Mouse (Mus musculus): ENCODE data around the gene Zfp715. TPM values are rescaled to one million over a fixed set of nuclear protein-coding genes. Genes with fewer than 3 reads are reported as not detected.

Gene Zfp715
- polyA plus RNA-seq, 2 experiments, result 3.9 to 5.4 TPM

DNA sequence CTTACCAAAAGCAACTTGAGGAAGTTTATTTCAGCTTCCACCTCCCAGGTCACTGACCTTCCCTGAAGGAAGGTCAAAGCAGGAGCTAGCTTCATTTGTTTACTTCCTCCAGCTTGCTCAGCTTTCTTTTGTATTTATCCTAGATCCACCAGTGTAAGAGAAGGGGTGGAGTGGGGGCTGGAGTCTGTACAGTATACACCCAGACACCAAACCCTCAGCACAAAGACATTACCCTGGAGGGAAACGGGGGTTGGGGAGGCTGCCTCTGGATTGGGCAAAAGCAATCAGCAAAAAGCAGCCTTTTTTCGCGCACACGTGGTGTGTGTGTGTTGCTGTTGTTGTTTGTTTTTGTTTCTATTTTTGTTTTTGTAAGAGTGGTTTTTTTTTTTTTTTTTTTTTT, 33.1 kb upstream of the Zfp715 start:
- Histone ChIP-seq H3K27me3 (ENCODE audit: control insufficient read depth, insufficient read depth, low read length) (no peaks in the 10 kb centered on the region), H3K9me3 (ENCODE audit: control insufficient read depth, low read length) (no peaks in the 10 kb centered on the region), H3K36me3 (replicated peaks; ENCODE audit: control insufficient read depth, insufficient read depth, low read depth) (no peaks in the 10 kb centered on the region), H3K4me2 (ENCODE audit: low read depth) (no peak overlapping the region), H3K9ac (replicated peaks) (no peak overlapping the region), H3K4me1 (replicated peaks; ENCODE audit: control insufficient read depth in 2 of 2, insufficient read depth in 2 of 2, low read length in 1 of 2) (peaks cover 0 to 10% of the 10 kb centered on the region in 2 experiments; a peak in 2 of 4 replicates), H3K27ac (no peak overlapping the region), H3K4me3 (ENCODE audit: insufficient read depth in 1 of 2, low read depth in 2 of 2, low read length in 2 of 2) (no peak overlapping the region)
- 46% methylated on average over 4 of the region's 4 CpGs for WGBS (ENCODE audit: insufficient replicate concordance)
- ATAC-seq (ENCODE audit: insufficient read depth), result no peak
- TF ChIP-seq EP300 (IDR thresholded peaks at IDR 0.05; ENCODE audit: low read depth), result no peak
- no peak for TF ChIP-seq CTCF (IDR thresholded peaks at IDR 0.05; ENCODE audit: low read depth)
- DNase-seq (ENCODE audit: low read depth in 3 of 3, low spot score in 3 of 3), result no peak

- Histone ChIP-seq H3K4me3 (ENCODE audit: insufficient read depth in 1 of 2, low read depth in 2 of 2, low read length in 2 of 2) (no peak overlapping the region), H3K4me1 (replicated peaks; ENCODE audit: control insufficient read depth in 2 of 2, insufficient read depth in 2 of 2, low read length in 1 of 2) (peaks cover 0 to 4% of the 10 kb centered on the region in 2 experiments; a peak in 1 of 4 replicates), H3K27me3 (ENCODE audit: control insufficient read depth, insufficient read depth, low read length) (no peaks in the 10 kb centered on the region), H3K4me2 (ENCODE audit: low read depth) (no peak overlapping the region), H3K27ac (no peak overlapping the region), H3K9ac (replicated peaks) (no peak overlapping the region), H3K36me3 (replicated peaks; ENCODE audit: control insufficient read depth, insufficient read depth, low read depth) (no peaks in the 10 kb centered on the region), H3K9me3 (ENCODE audit: control insufficient read depth, low read length) (no peaks in the 10 kb centered on the region)
- WGBS (ENCODE audit: insufficient replicate concordance), result 56% methylated on average over 4 of the region's 4 CpGs
- DNase-seq (ENCODE audit: low read depth in 3 of 3, low spot score in 3 of 3) (no peak), ATAC-seq (ENCODE audit: insufficient read depth) (no peak)
- TF ChIP-seq CTCF (IDR thresholded peaks at IDR 0.05; ENCODE audit: low read depth) (no peak), EP300 (IDR thresholded peaks at IDR 0.05; ENCODE audit: low read depth) (no peak)
Observed at GRCm38 (mm10) chr7:43344491-43344890, 31.4 kb upstream of the Zfp715 start.

- peaks cover 0 to 2% of the 10 kb centered on the region in 2 experiments; a peak in 1 of 4 replicates for H3K4me1 ChIP-seq (replicated peaks; ENCODE audit: control insufficient read depth in 2 of 2, insufficient read depth in 2 of 2, low read length in 1 of 2)
- ATAC-seq (ENCODE audit: insufficient read depth) (no peak), DNase-seq (ENCODE audit: low read depth in 3 of 3, low spot score in 3 of 3) (no peak)
- H3K4me2 ChIP-seq (ENCODE audit: low read depth), result no peak overlapping the region
- H3K27ac ChIP-seq, result no peak overlapping the region
- no peaks in the 10 kb centered on the region for H3K9me3 ChIP-seq (ENCODE audit: control insufficient read depth, low read length)
- H3K27me3 ChIP-seq (ENCODE audit: control insufficient read depth, insufficient read depth, low read length), result no peaks in the 10 kb centered on the region
- TF ChIP-seq CTCF (IDR thresholded peaks at IDR 0.05; ENCODE audit: low read depth) (no peak), EP300 (IDR thresholded peaks at IDR 0.05; ENCODE audit: low read depth) (no peak)
- H3K4me3 ChIP-seq (ENCODE audit: insufficient read depth in 1 of 2, low read depth in 2 of 2, low read length in 2 of 2), result no peak overlapping the region
- no peak overlapping the region for H3K9ac ChIP-seq (replicated peaks)
- no peaks in the 10 kb centered on the region for H3K36me3 ChIP-seq (replicated peaks; ENCODE audit: control insufficient read depth, insufficient read depth, low read depth)
- WGBS (ENCODE audit: insufficient replicate concordance), result 63% methylated on average over 2 of the region's 2 CpGs
Observed at GRCm38 (mm10) chr7:43344020-43344419, 30.9 kb upstream of the Zfp715 start.

GRCm38 (mm10) chr7:43343191-43343590, 30.1 kb upstream of the Zfp715 start:
- H3K36me3 ChIP-seq (replicated peaks; ENCODE audit: control insufficient read depth, insufficient read depth, low read depth), result no peaks in the 10 kb centered on the region
- H3K4me1 ChIP-seq (replicated peaks; ENCODE audit: control insufficient read depth in 2 of 2, insufficient read depth in 2 of 2, low read length in 1 of 2), result peaks cover 0 to 2% of the 10 kb centered on the region in 2 experiments; a peak in 1 of 4 replicates
- H3K27me3 ChIP-seq (ENCODE audit: control insufficient read depth, insufficient read depth, low read length), result no peaks in the 10 kb centered on the region
- no peak overlapping the region for H3K4me3 ChIP-seq (ENCODE audit: insufficient read depth in 1 of 2, low read depth in 2 of 2, low read length in 2 of 2)
- no peak for TF ChIP-seq EP300 (IDR thresholded peaks at IDR 0.05; ENCODE audit: low read depth)
- TF ChIP-seq CTCF (IDR thresholded peaks at IDR 0.05; ENCODE audit: low read depth), result no peak
- ATAC-seq (ENCODE audit: insufficient read depth), result no peak
- no peak overlapping the region for H3K4me2 ChIP-seq (ENCODE audit: low read depth)
- H3K9ac ChIP-seq (replicated peaks), result no peak overlapping the region
- no peak overlapping the region for H3K27ac ChIP-seq
- H3K9me3 ChIP-seq (ENCODE audit: control insufficient read depth, low read length), result no peaks in the 10 kb centered on the region
- 19% methylated on average over 5 of the region's 5 CpGs for WGBS (ENCODE audit: insufficient replicate concordance)
- no peak for DNase-seq (ENCODE audit: low read depth in 3 of 3, low spot score in 3 of 3)

- DNase-seq (ENCODE audit: low read depth in 3 of 3, low spot score in 3 of 3) (no peak), ATAC-seq (ENCODE audit: insufficient read depth) (no peak)
- Histone ChIP-seq H3K9me3 (ENCODE audit: control insufficient read depth, low read length) (no peaks in the 10 kb centered on the region), H3K4me3 (ENCODE audit: insufficient read depth in 1 of 2, low read depth in 2 of 2, low read length in 2 of 2) (no peak overlapping the region), H3K4me2 (ENCODE audit: low read depth) (no peak overlapping the region), H3K4me1 (replicated peaks; ENCODE audit: control insufficient read depth in 2 of 2, insufficient read depth in 2 of 2, low read length in 1 of 2) (no peaks in the 10 kb centered on the region), H3K9ac (replicated peaks) (no peak overlapping the region), H3K27me3 (ENCODE audit: control insufficient read depth, insufficient read depth, low read length) (no peaks in the 10 kb centered on the region), H3K27ac (no peak overlapping the region), H3K36me3 (replicated peaks; ENCODE audit: control insufficient read depth, insufficient read depth, low read depth) (no peaks in the 10 kb centered on the region)
- TF ChIP-seq CTCF (IDR thresholded peaks at IDR 0.05; ENCODE audit: low read depth) (no peak), EP300 (IDR thresholded peaks at IDR 0.05; ENCODE audit: low read depth) (no peak)
- 53% methylated on average over 4 of the region's 4 CpGs for WGBS (ENCODE audit: insufficient replicate concordance)
Observed at GRCm38 (mm10) chr7:43340771-43341170, 27.7 kb upstream of the Zfp715 start.

All from liver, embryonic 14.5 days (tissue).